Mouse (Mus musculus) MEL (cell line): Measurements from ENCODE around the gene Parp11. TPM values are rescaled to one million over a fixed set of nuclear protein-coding genes. Genes with fewer than 3 reads are reported as not detected.

Source experiments
- DNase-seq: peaks from one replicate; pipeline ENCODE4 v3.0.0; 2011; ENCODE audit warnings: low read depth, low spot score
- H3K27ac ChIP-seq: 2 replicates; pipeline ENCODE4 v1.5.1; 2012; ENCODE audit warnings: low read depth, mild to moderate bottlenecking, control low read depth, low read length, moderate library complexity; ENCODE audit not compliant: control insufficient read depth
- H3K27me3 ChIP-seq, 2 experiments: fragments of 150-350 bp in 1 of 2; sonication (generic) in 1 of 2; 2 replicates each; pipeline ENCODE4 v1.6.1; 2012; ENCODE audit warnings: low read length in 2 of 2, mild to moderate bottlenecking in 2 of 2, improper control_type of control experiment in 1 of 2, moderate library complexity in 1 of 2; ENCODE audit not compliant: insufficient read depth in 2 of 2, control insufficient read depth in 1 of 2
- H3K36me3 ChIP-seq, 2 experiments: 2 replicates each; pipeline ENCODE4 v1.6.1; 2012 to 2014; ENCODE audit warnings: low read length in 2 of 2, improper control_type of control experiment in 1 of 2, inconsistent platforms in 1 of 2, mild to moderate bottlenecking in 1 of 2; ENCODE audit not compliant: insufficient read depth in 2 of 2, control insufficient read depth in 1 of 2
- H3K4me1 ChIP-seq, 2 experiments: fragments of 150-350 bp in 1 of 2; sonication (generic) in 1 of 2; 2 replicates each; pipeline ENCODE4 v1.6.1; 2012; ENCODE audit warnings: low read length in 2 of 2, improper control_type of control experiment in 1 of 2, mild to moderate bottlenecking in 1 of 2; ENCODE audit not compliant: insufficient read depth in 2 of 2, control insufficient read depth in 1 of 2
- H3K4me3 ChIP-seq, 2 experiments: fragments of 150-350 bp in 1 of 2; sonication (generic) in 1 of 2; 2 replicates each; pipeline ENCODE4 v1.5.1; 2012; ENCODE audit warnings: low read depth in 2 of 2, low read length in 2 of 2, mild to moderate bottlenecking in 2 of 2, moderate library complexity in 2 of 2, control low read depth in 1 of 2, improper control_type of control experiment in 1 of 2; ENCODE audit not compliant: control insufficient read depth in 1 of 2, insufficient read depth in 1 of 2
- H3K79me2 ChIP-seq: 2 replicates; pipeline ENCODE4 v1.6.1; 2012; ENCODE audit warnings: mild to moderate bottlenecking, low read length, moderate library complexity; ENCODE audit not compliant: control insufficient read depth, poor library complexity, insufficient read depth
- H3K9ac ChIP-seq: 2 replicates; pipeline ENCODE4 v1.6.1; 2012; ENCODE audit warnings: low read depth, mild to moderate bottlenecking, control low read depth, low read length, moderate library complexity; ENCODE audit not compliant: control insufficient read depth, poor library complexity, severe bottlenecking
- H3K9me3 ChIP-seq: fragments of 150-350 bp; sonication (generic); replicated peaks from 2 replicates; pipeline ENCODE4 v1.6.1; 2012; ENCODE audit warnings: mild to moderate bottlenecking, low read length, improper control_type of control experiment, moderate library complexity; ENCODE audit not compliant: insufficient read depth
- BHLHE40 ChIP-seq: IDR thresholded peaks from 2 replicates; pipeline ENCODE4 v1.6.1; 2012; ENCODE audit warnings: low read depth, mild to moderate bottlenecking, inconsistent platforms, low read length, improper control_type of control experiment, borderline replicate concordance
- CHD1 ChIP-seq: IDR thresholded peaks from 2 replicates; pipeline ENCODE4 v1.6.1; 2012; ENCODE audit warnings: low read depth, mild to moderate bottlenecking, inconsistent platforms, low read length, improper control_type of control experiment
- CHD2 ChIP-seq: IDR thresholded peaks from 2 replicates; pipeline ENCODE4 v1.6.1; 2011; ENCODE audit warnings: low read length, improper control_type of control experiment
- CTCF ChIP-seq, 3 experiments: IDR thresholded peaks in 2 of 3; conservative IDR thresholded peaks in 1 of 3; 2 replicates each; pipeline ENCODE4 v1.5.1; 2011 to 2012; ENCODE audit warnings: low read length in 3 of 3, low read depth in 2 of 3, mild to moderate bottlenecking in 2 of 3, improper control_type of control experiment in 1 of 3, inconsistent platforms in 1 of 3, mixed read lengths in 1 of 3, moderate library complexity in 1 of 3; ENCODE audit not compliant: control insufficient read depth in 1 of 3, insufficient read depth in 1 of 3, poor library complexity in 1 of 3, severe bottlenecking in 1 of 3
- E2F4 ChIP-seq: IDR thresholded peaks from 2 replicates; pipeline ENCODE4 v1.6.1; 2011; ENCODE audit warnings: low read depth, low read length, improper control_type of control experiment, borderline replicate concordance
- ELF1 ChIP-seq: IDR thresholded peaks from 2 replicates; pipeline ENCODE4 v1.6.1; 2014; ENCODE audit warnings: low read depth, mild to moderate bottlenecking, inconsistent platforms, low read length, improper control_type of control experiment, moderate library complexity
- EP300 ChIP-seq, 2 experiments: IDR thresholded peaks; 2 replicates each; pipeline ENCODE4 v1.6.1; 2011; ENCODE audit warnings: improper control_type of control experiment in 2 of 2, low read length in 2 of 2, low read depth in 1 of 2, mild to moderate bottlenecking in 1 of 2
- ETS1 ChIP-seq: IDR thresholded peaks from 2 replicates; pipeline ENCODE4 v1.6.1; 2012; ENCODE audit warnings: low read depth, mild to moderate bottlenecking, inconsistent platforms, low read length, improper control_type of control experiment, moderate library complexity
- GABPA ChIP-seq: IDR thresholded peaks from 2 replicates; pipeline ENCODE4 v1.6.1; 2012; ENCODE audit warnings: low read depth, mild to moderate bottlenecking, inconsistent platforms, low read length, improper control_type of control experiment, moderate library complexity
- HCFC1 ChIP-seq: IDR thresholded peaks from 2 replicates; pipeline ENCODE4 v1.6.1; 2012; ENCODE audit warnings: low read depth, mild to moderate bottlenecking, inconsistent platforms, low read length, improper control_type of control experiment, moderate library complexity
- JUND ChIP-seq: IDR thresholded peaks from 2 replicates; pipeline ENCODE4 v1.6.1; 2011; ENCODE audit warnings: low read depth, mild to moderate bottlenecking, improper control_type of control experiment, low read length
- KAT2A ChIP-seq: conservative IDR thresholded peaks from 2 replicates; pipeline ENCODE4 v1.6.1; 2012; ENCODE audit warnings: low read depth, low read length, improper control_type of control experiment, inconsistent platforms
- MAX ChIP-seq: IDR thresholded peaks from 2 replicates; pipeline ENCODE4 v1.6.1; 2011; ENCODE audit warnings: low read length, improper control_type of control experiment
- MAZ ChIP-seq: IDR thresholded peaks from 2 replicates; pipeline ENCODE4 v1.6.1; 2012; ENCODE audit warnings: low read depth, mild to moderate bottlenecking, inconsistent platforms, low read length, improper control_type of control experiment
- MXI1 ChIP-seq: IDR thresholded peaks from 2 replicates; pipeline ENCODE4 v1.6.1; 2011; ENCODE audit warnings: mild to moderate bottlenecking, low read depth, low read length, improper control_type of control experiment
- MYB ChIP-seq: IDR thresholded peaks from 2 replicates; pipeline ENCODE4 v1.6.1; 2011; ENCODE audit warnings: mild to moderate bottlenecking, low read depth, low read length, improper control_type of control experiment
- MYC ChIP-seq: IDR thresholded peaks from 2 replicates; pipeline ENCODE4 v1.6.1; 2011; ENCODE audit warnings: low read depth, mild to moderate bottlenecking, low read length, improper control_type of control experiment, moderate library complexity
- NELFE ChIP-seq: IDR thresholded peaks from 2 replicates; pipeline ENCODE4 v1.6.1; 2011; ENCODE audit warnings: low read depth, low read length, improper control_type of control experiment
- POLR2A ChIP-seq, 2 experiments: IDR thresholded peaks; 2 replicates each; pipeline ENCODE4 v1.6.1; 2011 to 2012; ENCODE audit warnings: low read length in 2 of 2, mild to moderate bottlenecking in 2 of 2, control low read depth in 1 of 2, improper control_type of control experiment in 1 of 2, low read depth in 1 of 2, moderate library complexity in 1 of 2; ENCODE audit not compliant: control insufficient read depth in 1 of 2, insufficient read depth in 1 of 2, poor library complexity in 1 of 2
- POLR2AphosphoS5 ChIP-seq: IDR thresholded peaks from 2 replicates; pipeline ENCODE4 v1.6.1; 2012; ENCODE audit warnings: low read depth, borderline replicate concordance, mild to moderate bottlenecking, inconsistent platforms, low read length, moderate library complexity, mixed read lengths
- RAD21 ChIP-seq: IDR thresholded peaks from 2 replicates; pipeline ENCODE4 v1.6.1; 2011; ENCODE audit warnings: mild to moderate bottlenecking, low read depth, low read length, improper control_type of control experiment
- RCOR1 ChIP-seq: IDR thresholded peaks from 2 replicates; pipeline ENCODE4 v1.6.1; 2012; ENCODE audit warnings: low read depth, mild to moderate bottlenecking, inconsistent platforms, low read length, improper control_type of control experiment
- TAL1 ChIP-seq: IDR thresholded peaks from 2 replicates; pipeline ENCODE4 v1.6.1; 2012; ENCODE audit warnings: mild to moderate bottlenecking, inconsistent platforms, low read length, moderate library complexity, mixed read lengths
- TBP ChIP-seq: IDR thresholded peaks from 2 replicates; pipeline ENCODE4 v1.8.0; 2011; ENCODE audit warnings: low read depth, low read length, improper control_type of control experiment
- TCF12 ChIP-seq: IDR thresholded peaks from 2 replicates; pipeline ENCODE4 v1.6.1; 2014; ENCODE audit warnings: low read depth, mild to moderate bottlenecking, inconsistent platforms, low read length, improper control_type of control experiment, moderate library complexity
- UBTF ChIP-seq: IDR thresholded peaks from 2 replicates; pipeline ENCODE4 v1.6.1; 2012; ENCODE audit warnings: low read depth, mild to moderate bottlenecking, inconsistent platforms, low read length, improper control_type of control experiment, moderate library complexity, borderline replicate concordance; ENCODE audit not compliant: insufficient read depth
- USF1 ChIP-seq: IDR thresholded peaks from 2 replicates; pipeline ENCODE4 v1.6.1; 2014; ENCODE audit warnings: low read depth, mild to moderate bottlenecking, inconsistent platforms, low read length, improper control_type of control experiment, moderate library complexity
- USF2 ChIP-seq, 2 experiments: IDR thresholded peaks; 2 replicates each; pipeline ENCODE4 v1.6.1; 2011 to 2012; ENCODE audit warnings: improper control_type of control experiment in 2 of 2, low read length in 2 of 2, borderline replicate concordance in 1 of 2, inconsistent platforms in 1 of 2, low read depth in 1 of 2, mild to moderate bottlenecking in 1 of 2; ENCODE audit not compliant: insufficient read depth in 1 of 2
- ZC3H11A ChIP-seq: IDR thresholded peaks from 2 replicates; pipeline ENCODE4 v1.6.1; 2012; ENCODE audit warnings: low read depth, mild to moderate bottlenecking, inconsistent platforms, low read length, improper control_type of control experiment
- ZKSCAN1 ChIP-seq: IDR thresholded peaks from 2 replicates; pipeline ENCODE4 v1.6.1; 2012; ENCODE audit warnings: low read depth, mild to moderate bottlenecking, inconsistent platforms, low read length, improper control_type of control experiment, moderate library complexity
- ZMIZ1 ChIP-seq: IDR thresholded peaks from 2 replicates; pipeline ENCODE4 v1.6.1; 2012; ENCODE audit warnings: low read depth, mild to moderate bottlenecking, inconsistent platforms, low read length, improper control_type of control experiment, moderate library complexity
- polyA plus RNA-seq, 2 experiments: library from polyadenylated mRNA; stranded (reverse) in 1 of 2; unstranded in 1 of 2; fragments of >175 nt in 1 of 2; fragments of >200 nt in 1 of 2; gene quantifications; 2 replicates each; pipeline versions ENCODE4 v1.2.1 to v1.2.4; 2012; ENCODE audit warnings: low replicate concordance in 2 of 2, low read depth in 1 of 2; ENCODE audit not compliant: insufficient read length in 2 of 2, insufficient read depth in 1 of 2, missing spikeins in 1 of 2
- total RNA-seq: library from RNA; depleted of rRNA; stranded (reverse); fragments of 300-350 nt; gene quantifications from 2 replicates; pipeline ENCODE4 v1.2.3, GENCODE M21; 2012

Parp11 gene
- total and polyA plus RNA-seq, 3 experiments: 5.9 to 8.2 TPM; not detected in 1

GRCm38 (mm10) chr6:127522326-127522725 lies 75.7 kb downstream of the Parp11 start:
- Histone ChIP-seq H3K9me3 (no peaks in the 10 kb centered on the region), H3K79me2 (no peaks in the 10 kb centered on the region), H3K27ac (no peak overlapping the region), H3K4me1 (0 out of 4 replicates have a peak, but pooled peaks cover 0 to 6% of the 10 kb centered on the region in 2 experiments), H3K9ac (no peak overlapping the region; the same call in 1 of the 2 replicates), H3K4me3 (no peak overlapping the region), H3K36me3 (peaks cover 0 to 2% of the 10 kb centered on the region in 2 experiments; a peak in 2 of 4 replicates), H3K27me3 (no peaks in the 10 kb centered on the region)
- TF ChIP-seq ZMIZ1: no peak
- TF ChIP-seq MAZ: no peak
- TF ChIP-seq MYB: no peak
- no peak for TF ChIP-seq MXI1
- no peak for TF ChIP-seq RAD21
- TF ChIP-seq GABPA: no peak
- no peak for TF ChIP-seq CHD1
- no peak for TF ChIP-seq UBTF
- TF ChIP-seq TBP: no peak
- no peak for TF ChIP-seq POLR2AphosphoS5
- no peak for TF ChIP-seq KAT2A
- no peak for TF ChIP-seq ETS1
- TF ChIP-seq USF1: no peak
- TF ChIP-seq RCOR1: no peak
- TF ChIP-seq ZKSCAN1: no peak
- no peak for DNase-seq

- Histone ChIP-seq H3K4me3 (no peak overlapping the region), H3K9me3 (no peaks in the 10 kb centered on the region), H3K27me3 (no peaks in the 10 kb centered on the region), H3K4me1 (peaks cover 3 to 17% of the 10 kb centered on the region in 2 experiments), H3K79me2 (no peaks in the 10 kb centered on the region), H3K36me3 (peaks cover 0 to 2% of the 10 kb centered on the region in 2 experiments; a peak in 2 of 4 replicates), H3K27ac (no peak overlapping the region), H3K9ac (no peak overlapping the region)
- DNase-seq: peak; percentile 93
- TF ChIP-seq ZMIZ1: no peak
- peak; percentile 73 for TF ChIP-seq RAD21
- no peak for TF ChIP-seq JUND
- no peak for TF ChIP-seq ETS1
- TF ChIP-seq BHLHE40: no peak
- TF ChIP-seq TCF12: no peak
- 0 out of 2 replicates have a peak, but pooled peaks have one; percentile 52 for TF ChIP-seq E2F4
- TF ChIP-seq CHD2: no peak
- no peak for TF ChIP-seq HCFC1
- TF ChIP-seq MAX: no peak
- TF ChIP-seq TAL1: no peak
- TF ChIP-seq ELF1: no peak
- peak; percentile 56 for TF ChIP-seq ZC3H11A
- TF ChIP-seq MYC: no peak; the same call in 1 of the 2 replicates
- TF ChIP-seq ZKSCAN1: no peak
- no peak for TF ChIP-seq RCOR1
- no peak for TF ChIP-seq USF2 (IDR thresholded peaks at IDR 0.05; ENCODE audit: borderline replicate concordance in 1 of 2, insufficient read depth in 1 of 2, low read depth in 1 of 2, low read length in 2 of 2)
- no peak for TF ChIP-seq POLR2A (IDR thresholded peaks at IDR 0.05; ENCODE audit: control insufficient read depth in 1 of 2, insufficient read depth in 1 of 2, low read depth in 1 of 2, low read length in 2 of 2, poor library complexity in 1 of 2)
- no peak for TF ChIP-seq KAT2A
- TF ChIP-seq EP300 (IDR thresholded peaks at IDR 0.05; ENCODE audit: low read depth in 1 of 2, low read length in 2 of 2): no peak
- no peak for TF ChIP-seq USF1
- TF ChIP-seq CTCF (IDR thresholded peaks at IDR 0.05 in 2 of 3, conservative IDR thresholded peaks at IDR 0.05 in 1 of 3; ENCODE audit: control insufficient read depth in 1 of 3, insufficient read depth in 1 of 3, low read depth in 2 of 3, low read length in 3 of 3, poor library complexity in 1 of 3, severe bottlenecking in 1 of 3): peak; percentile 81 to 89 (median 85)
- TF ChIP-seq NELFE: no peak
- TF ChIP-seq MYB: no peak
- no peak for TF ChIP-seq CHD1
- no peak for TF ChIP-seq MXI1
These were observed 77.8 kb downstream of the Parp11 start for GRCm38 (mm10) chr6:127524442-127524841.
